Mouse (Mus musculus) thymus, adult 18-20 months (tissue): ENCODE results near the gene Zfp410.
"Not testable (repeated sequence)": the region's sequence is repeated elsewhere in the genome, so short reads cannot be mapped to it uniquely, and the experiment has no call there.

Experiments
- DNase-seq, 2 experiments: peaks; one replicate each; pipeline ENCODE4 v3.0.0; 2022; ENCODE audit warnings: mixed read lengths in 2 of 2

The Zfp410 gene

GRCm38 (mm10) chr12:84316721-84317621 is at the start of gene Zfp410:
TSS of gene Zfp410 (plus strand) at chr12:84316852.
- DNase-seq, result peak; percentile 69 to 77

GRCm38 (mm10) chr12:84267264-84267663 is 49.4 kb upstream of the Zfp410 start:
- DNase-seq, result no peak

GRCm38 (mm10) chr12:84273366-84273765 is 43.3 kb upstream of the Zfp410 start:
- no peak for DNase-seq

GRCm38 (mm10) chr12:84275288-84275687 is 41.4 kb upstream of the Zfp410 start:
- DNase-seq, result no peak

GRCm38 (mm10) chr12:84276288-84276687 is 40.4 kb upstream of the Zfp410 start:
- no peak for DNase-seq

GRCm38 (mm10) chr12:84276799-84277198 is 39.9 kb upstream of the Zfp410 start:
- DNase-seq, result no peak

- DNase-seq, result no peak
Observed at GRCm38 (mm10) chr12:84277832-84278231, 38.8 kb upstream of the Zfp410 start.

- DNase-seq, result no peak
Observed at GRCm38 (mm10) chr12:84278901-84279300, 37.8 kb upstream of the Zfp410 start.

GRCm38 (mm10) chr12:84284391-84284790 is 32.3 kb upstream of the Zfp410 start:
- DNase-seq, result no peak

- DNase-seq, result peak; percentile 84 to 92
Observed at GRCm38 (mm10) chr12:84284885-84285592, 31.6 kb upstream of the Zfp410 start, which contains the start of gene Ptgr2. TSS of gene Ptgr2 (plus strand) at chr12:84285232.

GRCm38 (mm10) chr12:84285593-84285968 is 31.1 kb upstream of the Zfp410 start:
- DNase-seq, result no peak

GRCm38 (mm10) chr12:84288461-84288860 is 28.2 kb upstream of the Zfp410 start:
- DNase-seq, result peak in 1 of 2 experiments; percentile 13

- DNase-seq, result no peak
Observed at GRCm38 (mm10) chr12:84297851-84298250, 18.8 kb upstream of the Zfp410 start.

GRCm38 (mm10) chr12:84299265-84299664 is 17.4 kb upstream of the Zfp410 start:
- no peak for DNase-seq

- DNase-seq, result no peak
Observed at GRCm38 (mm10) chr12:84304101-84304500, 12.6 kb upstream of the Zfp410 start.

GRCm38 (mm10) chr12:84304554-84304953 is 12.1 kb upstream of the Zfp410 start:
- no peak for DNase-seq

GRCm38 (mm10) chr12:84311306-84311705 is 5.3 kb upstream of the Zfp410 start:
- DNase-seq, result no peak

GRCm38 (mm10) chr12:84316006-84316405 is 646 bp upstream of the Zfp410 start:
- no peak for DNase-seq

- no peak for DNase-seq
Observed at GRCm38 (mm10) chr12:84327111-84327512, 10.5 kb downstream of the Zfp410 start.

- DNase-seq, result no peak
Observed at GRCm38 (mm10) chr12:84336963-84337625, 20.4 kb downstream of the Zfp410 start.

- no peak for DNase-seq
Observed at GRCm38 (mm10) chr12:84347192-84347591, 30.5 kb downstream of the Zfp410 start.

GRCm38 (mm10) chr12:84358699-84359098 is 42.0 kb downstream of the Zfp410 start:
- not testable (repeated sequence) for DNase-seq
